Mouse (Mus musculus) midbrain, embryonic 14.5 days (tissue): Measurements from ENCODE around the gene Arfgap3. TPM values are rescaled to one million over a fixed set of nuclear protein-coding genes. Genes with fewer than 3 reads are reported as not detected.

Experiments
- ATAC-seq: fragments of 200-750 bp; cut with Nextera tagmentation; 2 replicates; pipeline ENCODE4 v1.8.0; 2017; ENCODE audit warnings: moderate number of reproducible peaks, moderate library complexity; ENCODE audit not compliant: low FRiP score, low TSS enrichment
- DNase-seq: peaks from one replicate; pipeline ENCODE4 v3.0.0-alpha.2; 2015
- H3K27ac ChIP-seq: fragments of 300-500 bp; sonication (generic); replicated peaks from 2 replicates; pipeline ENCODE4 v1.5.1; 2014; ENCODE audit warnings: mild to moderate bottlenecking, low read depth, low read length, moderate library complexity
- H3K27me3 ChIP-seq: fragments of 300-500 bp; sonication (generic); 2 replicates; pipeline ENCODE4 v1.6.1; 2014; ENCODE audit warnings: low read length, control low read depth, mixed read lengths; ENCODE audit not compliant: control insufficient read depth, insufficient read depth
- H3K36me3 ChIP-seq: fragments of 300-500 bp; sonication (generic); 2 replicates; pipeline ENCODE4 v1.6.1; 2014; ENCODE audit warnings: low read length, control low read depth; ENCODE audit not compliant: control insufficient read depth, insufficient read depth
- H3K4me1 ChIP-seq: fragments of 300-500 bp; sonication (generic); 2 replicates; pipeline ENCODE4 v1.6.1; 2014; ENCODE audit warnings: mild to moderate bottlenecking, antibody characterized with exemption, low read length, control low read depth; ENCODE audit not compliant: control insufficient read depth, insufficient read depth
- H3K4me2 ChIP-seq: fragments of 300-500 bp; sonication (generic); 2 replicates; pipeline ENCODE4 v1.6.1; 2014; ENCODE audit warnings: mild to moderate bottlenecking, low read length, moderate library complexity
- H3K4me3 ChIP-seq: fragments of 300-500 bp; sonication (generic); replicated peaks from 2 replicates; pipeline ENCODE4 v1.5.1; 2014; ENCODE audit warnings: low read depth, low read length
- H3K9ac ChIP-seq: fragments of 300-500 bp; sonication (generic); replicated peaks from 2 replicates; pipeline ENCODE4 v1.6.1; 2014; ENCODE audit warnings: mild to moderate bottlenecking, low read length, moderate library complexity
- H3K9me3 ChIP-seq: fragments of 300-500 bp; sonication (generic); 2 replicates; pipeline ENCODE4 v1.6.1; 2016; ENCODE audit warnings: low read length, control low read depth, mixed read lengths; ENCODE audit not compliant: control insufficient read depth
- WGBS: fragments of 180-500 bp; shearing (Covaris S2); extraction: QIAGEN DNeasy Blood & Tissue Kit; methylation state at CpG from one replicate; pipeline ENCODE4 v1.1.7; 2014; 5-methylcytosine and 5-hydroxymethylcytosine counted together
- polyA plus RNA-seq: library from polyadenylated mRNA; unstranded; fragments of >200 nt; fragmentation: Nextera tagmentation; extraction: Ambion mirVana; gene quantifications from 2 replicates; pipeline ENCODE4 v1.2.1, GENCODE M21; 2014

The Arfgap3 gene
- polyA plus RNA-seq, 1 experiment from 2014 or later: 42.2 TPM

DNA sequence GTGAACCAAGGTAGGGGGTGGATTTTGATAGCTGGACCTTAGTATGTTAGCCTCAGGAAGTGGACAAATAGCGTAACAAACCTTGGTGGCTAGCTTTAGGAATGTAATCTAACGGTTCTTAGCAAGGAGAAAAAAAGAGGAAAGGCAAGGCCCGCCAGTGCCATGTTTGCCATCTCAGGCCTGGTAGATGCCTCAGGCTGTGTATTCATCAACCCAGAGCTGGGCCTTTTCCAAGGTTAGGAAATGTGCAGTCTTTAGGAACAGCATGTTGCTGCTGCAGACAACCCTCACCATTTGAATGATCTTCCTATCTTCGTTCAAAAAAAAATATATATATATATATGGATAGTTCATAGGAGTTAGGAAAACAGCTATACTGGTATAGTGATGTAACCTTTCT, 1.5 kb upstream of the Arfgap3 start:
- H3K4me1 ChIP-seq: peaks cover 11% of the 10 kb centered on the region
- no peaks in the 10 kb centered on the region for H3K9me3 ChIP-seq
- H3K4me2 ChIP-seq: no peak overlapping the region
- no peak overlapping the region for H3K27ac ChIP-seq
- ATAC-seq: no peak
- no peaks in the 10 kb centered on the region for H3K36me3 ChIP-seq
- DNase-seq: no peak
- no peaks in the 10 kb centered on the region for H3K27me3 ChIP-seq
- WGBS: 89% methylated on average over 4 of the region's 4 CpGs
- H3K9ac ChIP-seq: no peak overlapping the region
- no peak overlapping the region for H3K4me3 ChIP-seq

DNA sequence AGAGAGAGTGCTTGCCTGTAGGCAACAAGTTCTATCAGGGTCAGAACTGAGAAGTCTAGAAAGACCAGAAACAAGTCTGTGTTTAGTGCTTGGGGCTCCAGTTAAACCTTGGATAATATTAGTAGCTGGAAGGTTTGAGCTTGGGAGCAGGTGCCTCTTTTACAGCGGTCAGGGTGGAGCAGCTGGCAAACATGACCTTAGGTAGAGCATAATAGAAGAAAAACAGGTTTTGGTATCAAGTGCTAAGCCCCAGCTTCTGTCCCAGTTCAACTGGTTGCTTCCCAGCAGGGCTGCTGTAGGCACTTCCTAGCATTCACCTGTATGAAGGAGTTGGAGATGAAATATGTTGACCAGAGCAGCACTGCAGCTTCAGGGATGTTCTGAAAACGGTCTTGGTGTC, 812 bp upstream of the Arfgap3 start:
- Histone ChIP-seq H3K27ac (no peak overlapping the region), H3K27me3 (no peaks in the 10 kb centered on the region), H3K9me3 (no peaks in the 10 kb centered on the region), H3K9ac (0 out of 2 replicates have a peak overlapping the region, but pooled peaks have one; percentile 82), H3K4me2 (no peak overlapping the region), H3K36me3 (peaks cover 5% of the 10 kb centered on the region; the same call in 1 of the 2 replicates), H3K4me3 (no peak overlapping the region), H3K4me1 (peaks cover 11% of the 10 kb centered on the region)
- DNase-seq (no peak), ATAC-seq (no peak)
- WGBS: 71% methylated on average over 2 of the region's 2 CpGs

DNA sequence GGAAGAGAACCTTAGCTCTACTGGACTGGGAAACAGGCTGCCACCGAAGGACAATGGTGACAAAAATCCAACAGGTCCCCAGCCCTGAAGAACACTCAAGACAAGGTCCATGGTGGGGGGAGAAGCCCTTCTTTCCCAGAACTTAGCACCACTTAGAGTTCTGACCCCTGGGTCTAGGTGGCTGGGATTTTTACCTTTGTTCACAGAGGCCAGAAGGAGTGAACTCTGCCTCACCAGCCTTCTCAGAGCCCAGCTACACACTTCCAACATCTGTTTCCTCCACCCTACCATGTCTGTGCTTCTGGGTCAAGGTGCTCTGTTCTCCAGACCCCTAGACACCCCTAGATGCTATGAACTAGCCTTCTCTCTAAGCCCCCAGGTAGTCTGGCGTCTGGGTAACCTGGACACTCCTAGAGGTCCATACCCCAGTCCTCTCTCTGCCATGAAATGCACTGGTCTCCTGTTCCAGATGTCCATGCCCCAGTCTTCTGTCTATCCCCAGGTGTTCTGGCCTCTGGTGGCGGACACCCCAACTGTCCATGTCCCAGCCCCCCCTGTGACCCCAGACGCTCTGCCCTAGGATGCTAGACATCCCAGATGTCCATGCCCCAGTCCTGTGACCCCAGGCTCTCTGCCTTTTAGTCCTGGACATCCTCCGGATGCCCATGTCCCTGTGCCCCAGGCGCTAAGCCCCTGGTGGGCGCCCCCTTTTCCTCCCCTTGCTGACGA, 658 bp downstream of the Arfgap3 start:
- Histone ChIP-seq H3K4me3 (peak overlapping the region; percentile 65), H3K4me2 (peak overlapping the region; percentile 86), H3K27me3 (no peaks in the 10 kb centered on the region), H3K27ac (peak overlapping the region; percentile 49), H3K4me1 (peaks cover 11% of the 10 kb centered on the region), H3K9me3 (no peaks in the 10 kb centered on the region), H3K9ac (peak overlapping the region; percentile 82), H3K36me3 (peaks cover 5% of the 10 kb centered on the region; the same call in 1 of the 2 replicates)
- peak; percentile 44; the same call in 1 of the 2 replicates for ATAC-seq
- DNase-seq: no peak
- 18% methylated on average over 8 of the region's 8 CpGs for WGBS

DNA sequence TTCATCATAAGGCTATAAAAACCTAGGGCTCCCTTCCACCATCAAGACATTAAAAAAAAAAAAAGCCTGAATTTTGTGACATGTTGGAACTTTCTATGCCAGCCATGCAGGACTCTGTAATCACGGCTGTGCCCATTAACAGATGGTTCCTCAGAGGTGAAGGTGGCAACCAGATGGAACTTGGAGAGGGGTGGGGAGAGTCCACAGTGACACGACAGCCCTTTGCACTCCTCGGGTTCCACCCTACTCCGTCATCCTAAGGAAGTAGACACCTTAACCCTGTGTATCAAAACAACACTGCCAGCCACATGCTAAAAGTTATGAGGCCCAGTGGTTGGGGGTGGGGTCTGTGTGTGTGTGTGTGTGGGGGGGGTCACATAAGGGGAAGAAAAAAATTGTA, 1.3 kb downstream of the Arfgap3 start:
- H3K4me3 ChIP-seq: no peak overlapping the region
- H3K27me3 ChIP-seq: no peaks in the 10 kb centered on the region
- peaks cover 5% of the 10 kb centered on the region; the same call in 1 of the 2 replicates for H3K36me3 ChIP-seq
- H3K27ac ChIP-seq: no peak overlapping the region
- H3K9ac ChIP-seq: peak overlapping the region; percentile 82; the same call in 1 of the 2 replicates
- DNase-seq (no peak), ATAC-seq (no peak)
- no peaks in the 10 kb centered on the region for H3K9me3 ChIP-seq
- 87% methylated on average over 4 of the region's 4 CpGs for WGBS
- peak overlapping the region; percentile 86 for H3K4me2 ChIP-seq
- H3K4me1 ChIP-seq: peaks cover 11% of the 10 kb centered on the region

DNA sequence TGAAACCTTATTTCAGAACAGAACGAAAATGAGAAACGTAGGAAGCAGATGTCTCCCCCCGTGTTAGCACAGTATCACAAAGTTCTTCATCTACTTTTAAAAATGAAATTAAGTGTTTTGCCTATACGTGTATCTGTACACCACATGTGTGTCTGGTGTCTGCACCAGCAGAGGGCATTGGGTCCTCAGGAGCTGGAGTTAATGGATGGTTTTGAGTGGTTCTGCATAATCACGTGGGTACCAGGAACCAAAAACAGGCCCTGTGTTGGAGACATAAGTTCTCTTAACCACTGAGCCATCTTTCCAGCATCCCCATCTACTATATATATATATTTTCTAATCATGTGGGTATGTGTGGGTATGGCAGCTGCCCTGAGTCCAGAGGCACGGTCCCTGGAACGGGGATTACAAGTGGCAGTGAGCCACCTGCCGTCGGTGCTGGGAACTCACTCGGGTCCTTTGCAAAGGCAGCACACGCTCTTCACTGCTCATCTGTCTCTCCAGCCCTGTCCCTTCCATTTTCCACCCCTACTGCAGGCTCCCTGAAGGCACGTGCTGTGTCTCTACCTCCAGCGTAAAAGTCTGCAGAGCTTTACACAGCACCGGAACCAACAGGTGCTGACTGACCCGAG, 4.0 kb downstream of the Arfgap3 start:
- ATAC-seq (no peak), DNase-seq (no peak)
- Histone ChIP-seq H3K36me3 (peaks cover 19% of the 10 kb centered on the region; the same call in 1 of the 2 replicates), H3K27me3 (no peaks in the 10 kb centered on the region), H3K9ac (no peak overlapping the region), H3K4me3 (no peak overlapping the region), H3K4me2 (no peak overlapping the region), H3K27ac (no peak overlapping the region), H3K4me1 (peaks cover 11% of the 10 kb centered on the region), H3K9me3 (no peaks in the 10 kb centered on the region)
- 88% methylated on average over 15 of the region's 15 CpGs for WGBS

DNA sequence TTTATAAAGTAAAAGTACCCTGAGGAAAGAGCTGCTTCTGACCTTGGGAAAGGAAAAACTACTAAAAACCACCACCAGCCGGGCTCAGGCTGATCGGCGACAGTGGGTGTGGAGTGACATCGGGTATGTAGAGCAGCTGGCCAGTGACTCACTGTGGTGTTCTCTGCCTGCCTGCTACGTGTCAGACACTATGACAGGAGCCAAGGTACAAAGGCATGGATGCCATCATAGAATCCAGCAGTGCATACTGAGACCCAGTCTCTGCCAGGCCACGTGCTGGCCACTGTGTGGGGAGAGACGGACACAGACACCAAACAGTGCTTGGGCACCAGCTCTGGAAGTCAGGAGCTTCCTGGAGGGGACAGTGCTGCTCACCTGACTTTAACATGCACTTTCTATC, 5.1 kb downstream of the Arfgap3 start:
- Histone ChIP-seq H3K9ac (no peak overlapping the region), H3K4me2 (no peak overlapping the region), H3K27me3 (no peaks in the 10 kb centered on the region), H3K36me3 (peaks cover 24% of the 10 kb centered on the region), H3K4me3 (no peak overlapping the region), H3K9me3 (no peaks in the 10 kb centered on the region), H3K4me1 (peaks cover 11% of the 10 kb centered on the region), H3K27ac (no peak overlapping the region)
- 81% methylated on average over 7 of the region's 7 CpGs for WGBS
- DNase-seq: no peak
- no peak for ATAC-seq

DNA sequence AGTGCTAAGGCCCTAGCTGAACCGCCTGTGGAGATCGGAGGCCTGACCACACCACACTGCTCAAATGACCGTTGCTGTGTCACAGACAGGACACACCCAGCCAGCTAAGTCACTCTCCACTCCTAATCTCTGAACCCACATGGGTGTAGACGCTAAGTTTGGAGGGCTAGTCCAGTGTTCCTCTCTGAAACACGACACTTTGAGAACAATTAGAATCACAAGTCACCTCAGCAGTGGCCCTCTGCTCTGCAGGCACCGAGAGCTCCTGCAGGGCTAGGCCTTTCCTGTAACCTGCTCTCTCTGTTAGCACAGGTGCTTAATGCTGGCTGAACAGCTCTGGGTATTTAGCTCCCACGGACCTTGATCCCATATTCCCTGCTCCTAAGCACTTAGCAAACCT, 5.9 kb downstream of the Arfgap3 start:
- no peak for DNase-seq
- Histone ChIP-seq H3K27me3 (no peaks in the 10 kb centered on the region), H3K4me3 (no peak overlapping the region), H3K9ac (no peak overlapping the region), H3K4me2 (no peak overlapping the region), H3K27ac (no peak overlapping the region), H3K4me1 (peaks cover 6% of the 10 kb centered on the region), H3K36me3 (peaks cover 24% of the 10 kb centered on the region), H3K9me3 (no peaks in the 10 kb centered on the region)
- ATAC-seq: no peak
- WGBS: 36% methylated on average over 7 of the region's 7 CpGs

DNA sequence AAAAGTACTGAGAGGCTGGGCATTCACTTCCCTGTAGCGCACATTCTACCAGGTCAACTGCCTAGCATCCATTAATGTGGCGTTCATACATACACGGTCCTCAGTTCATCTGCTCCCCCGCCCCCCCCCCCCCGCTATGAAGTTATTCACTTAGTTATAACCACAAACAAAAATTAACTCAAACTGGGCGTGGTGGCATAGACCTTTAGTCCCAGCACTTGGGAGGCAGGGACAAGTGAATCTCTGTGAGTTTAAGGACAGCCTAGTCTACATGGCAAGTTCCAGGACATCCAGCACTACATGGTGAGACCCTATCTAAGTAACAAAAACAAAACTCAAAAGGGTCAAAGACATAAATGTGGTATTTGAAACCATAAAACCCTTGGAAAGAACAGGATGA, 11.1 kb downstream of the Arfgap3 start:
- no peak for DNase-seq
- peaks cover 46% of the 10 kb centered on the region for H3K36me3 ChIP-seq
- 85% methylated on average over 6 of the region's 6 CpGs for WGBS

More for the DNA sequence above, 11.1 kb downstream of the Arfgap3 start:
- no peaks in the 10 kb centered on the region for H3K27me3 ChIP-seq
- no peaks in the 10 kb centered on the region for H3K4me1 ChIP-seq
- H3K4me2 ChIP-seq: no peak overlapping the region
- no peak for ATAC-seq
- no peak overlapping the region for H3K9ac ChIP-seq
- H3K27ac ChIP-seq: no peak overlapping the region
- no peaks in the 10 kb centered on the region for H3K9me3 ChIP-seq
- no peak overlapping the region for H3K4me3 ChIP-seq
